Mouse (Mus musculus): Measurements from ENCODE around the gene Gm11027. TPM values are rescaled to one million over a fixed set of nuclear protein-coding genes. Genes with fewer than 3 reads are reported as not detected.

Gene Gm11027
- polyA plus RNA-seq, 1 experiment from 2014 or later = not detected

DNA sequence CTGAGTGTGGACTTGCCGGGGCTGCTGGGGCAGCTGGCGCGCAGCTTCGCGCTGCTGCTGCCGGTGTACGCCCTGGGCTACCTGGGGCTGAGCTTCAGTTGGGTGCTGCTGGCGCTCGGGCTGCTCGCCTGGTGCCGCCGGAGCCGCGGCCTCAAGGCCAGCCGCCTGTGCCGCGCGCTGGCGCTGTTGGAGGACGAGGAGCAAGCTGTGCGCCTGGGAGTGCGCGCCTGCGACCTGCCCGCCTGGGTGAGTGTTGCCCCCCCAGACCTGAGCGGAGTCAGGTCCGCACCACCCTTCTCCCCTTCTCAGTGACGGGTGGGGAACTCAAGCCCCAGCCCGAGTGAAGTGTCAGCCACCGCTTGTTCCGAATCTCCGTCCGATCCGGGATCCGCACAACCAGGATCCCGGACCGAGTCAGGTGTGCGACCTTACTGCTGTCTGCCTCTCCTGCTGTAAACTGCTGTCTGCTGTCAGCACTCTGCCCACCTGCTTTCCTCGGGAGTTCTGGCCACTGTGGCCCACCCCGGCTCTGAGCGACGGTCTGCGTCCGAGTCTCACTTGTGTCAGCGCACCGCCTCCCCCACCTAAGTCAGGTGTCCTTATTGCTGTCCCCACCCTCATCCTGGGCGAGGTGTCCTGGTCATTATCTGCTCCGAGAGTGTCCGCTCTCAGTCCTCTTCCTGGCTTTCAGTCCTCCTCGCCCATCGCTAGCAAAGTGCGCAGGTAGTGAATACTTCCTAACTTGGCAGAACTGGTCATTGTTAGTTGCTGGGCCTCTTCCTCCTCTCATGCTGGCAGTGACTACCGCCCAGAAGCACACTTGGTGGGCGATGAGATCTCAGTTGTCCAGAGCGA is 6.5 kb downstream of the Gm11027 start:
- no peaks in the 10 kb centered on the region for H3K9me3 ChIP-seq (replicated peaks; ENCODE audit: control insufficient read depth, low read length)

DNA sequence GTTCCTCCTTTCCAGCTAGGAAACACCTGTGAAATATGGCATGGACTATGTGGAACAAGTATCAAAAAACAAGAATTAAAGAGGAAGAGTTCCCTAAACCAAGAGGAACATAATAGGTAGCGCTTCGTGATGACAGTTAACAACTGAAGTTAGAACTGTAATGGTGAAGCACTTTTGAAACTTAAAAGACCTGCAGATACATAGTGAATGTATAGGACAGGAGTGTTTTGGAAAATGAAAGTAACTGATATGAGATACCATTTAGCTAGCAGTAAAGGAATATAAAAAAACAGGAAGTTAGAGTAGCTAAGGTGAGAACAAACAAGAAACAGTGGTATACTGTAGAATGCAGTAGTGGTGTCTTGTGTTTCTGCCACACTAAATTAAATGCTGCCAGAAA is 7.7 kb downstream of the Gm11027 start:
- 96% methylated on average over 2 of the region's 2 CpGs for whole genome bisulfite sequencing (ENCODE audit: insufficient replicate concordance)
- Histone ChIP-seq H3K4me3 (ENCODE audit: low read depth, low read length) (no peak overlapping the region), H3K4me2 (no peak overlapping the region)

More for the DNA sequence above, 6.5 kb downstream of the Gm11027 start:
- peak; percentile 0; the same call in 1 of the 2 replicates for ATAC-seq (replicated peaks; ENCODE audit: insufficient number of reproducible peaks, low FRiP score, low TSS enrichment)
- Histone ChIP-seq H3K4me3 (ENCODE audit: low read depth, low read length) (peak overlapping the region; percentile 93), H3K9ac (ENCODE audit: low read depth, low read length) (peak overlapping the region; percentile 97), H3K4me2 (peak overlapping the region; percentile 91), H3K27me3 (ENCODE audit: control insufficient read depth, insufficient read depth, low read length) (0 out of 2 replicates have a peak, but pooled peaks cover 1% of the 10 kb centered on the region), H3K4me1 (ENCODE audit: control insufficient read depth, insufficient read depth, low read length) (no peaks in the 10 kb centered on the region), H3K36me3 (ENCODE audit: control insufficient read depth, insufficient read depth, low read length) (no peaks in the 10 kb centered on the region), H3K27ac (ENCODE audit: low read depth, low read length) (peak overlapping the region; percentile 98)
- WGBS (ENCODE audit: insufficient replicate concordance) = under 1% methylated on average over 52 of the region's 55 CpGs

DNA sequence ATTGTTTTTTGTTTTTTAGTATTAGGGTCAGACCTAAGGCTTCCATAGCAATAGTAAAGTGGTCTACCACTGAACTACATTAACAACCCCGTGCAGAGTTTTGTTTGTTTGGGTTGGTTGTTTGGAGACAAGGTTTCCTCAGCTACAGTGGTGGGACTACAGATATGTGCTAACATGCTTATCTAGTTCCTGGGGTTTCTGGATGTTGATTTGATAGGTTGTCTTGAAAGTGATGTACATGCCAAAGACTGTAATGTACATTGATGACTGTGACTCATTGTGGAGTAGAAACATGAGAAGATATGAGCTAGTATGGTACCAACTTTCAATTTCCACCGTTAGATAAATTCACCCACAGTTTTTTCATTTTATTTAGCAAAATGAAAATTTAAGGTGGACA is 8.3 kb downstream of the Gm11027 start:
- no peak for ATAC-seq (replicated peaks; ENCODE audit: insufficient number of reproducible peaks, low FRiP score, low TSS enrichment)
- Histone ChIP-seq H3K4me1 (ENCODE audit: control insufficient read depth, insufficient read depth, low read length) (no peaks in the 10 kb centered on the region), H3K27ac (ENCODE audit: low read depth, low read length) (no peak overlapping the region), H3K27me3 (ENCODE audit: control insufficient read depth, insufficient read depth, low read length) (no peaks in the 10 kb centered on the region), H3K9ac (ENCODE audit: low read depth, low read length) (no peak overlapping the region), H3K36me3 (ENCODE audit: control insufficient read depth, insufficient read depth, low read length) (no peaks in the 10 kb centered on the region), H3K4me2 (no peak overlapping the region), H3K9me3 (replicated peaks; ENCODE audit: control insufficient read depth, low read length) (no peaks in the 10 kb centered on the region), H3K4me3 (ENCODE audit: low read depth, low read length) (no peak overlapping the region)
- WGBS (ENCODE audit: insufficient replicate concordance) = 61% methylated on average over 2 of the region's 2 CpGs

More for the DNA sequence above, 7.7 kb downstream of the Gm11027 start:
- no peak for ATAC-seq (replicated peaks; ENCODE audit: insufficient number of reproducible peaks, low FRiP score, low TSS enrichment)
- Histone ChIP-seq H3K27me3 (ENCODE audit: control insufficient read depth, insufficient read depth, low read length) (no peaks in the 10 kb centered on the region), H3K9ac (ENCODE audit: low read depth, low read length) (no peak overlapping the region), H3K4me1 (ENCODE audit: control insufficient read depth, insufficient read depth, low read length) (no peaks in the 10 kb centered on the region), H3K9me3 (replicated peaks; ENCODE audit: control insufficient read depth, low read length) (no peaks in the 10 kb centered on the region), H3K27ac (ENCODE audit: low read depth, low read length) (no peak overlapping the region), H3K36me3 (ENCODE audit: control insufficient read depth, insufficient read depth, low read length) (no peaks in the 10 kb centered on the region)

DNA sequence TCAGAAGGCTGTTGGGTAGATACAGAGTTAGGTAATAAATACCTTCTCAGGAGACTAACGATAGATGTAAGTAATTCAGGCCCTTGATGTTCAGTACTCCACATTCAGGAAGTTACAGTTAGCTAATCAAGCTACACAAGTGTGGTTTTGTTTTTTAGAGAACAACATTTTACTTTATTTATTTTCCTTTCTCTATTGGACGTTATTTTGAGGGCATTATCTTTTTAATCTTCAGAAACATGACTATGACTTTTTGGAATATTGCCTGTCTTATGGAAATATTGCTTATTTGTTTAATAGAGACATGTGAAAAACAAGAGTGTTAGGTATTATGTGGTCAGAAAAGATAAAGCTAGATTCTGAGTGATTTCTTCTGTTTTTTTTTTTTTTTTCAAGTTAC is 18.0 kb downstream of the Gm11027 start:
- Histone ChIP-seq H3K4me3 (ENCODE audit: low read depth, low read length) (no peak overlapping the region), H3K36me3 (ENCODE audit: control insufficient read depth, insufficient read depth, low read length) (no peaks in the 10 kb centered on the region), H3K27me3 (ENCODE audit: control insufficient read depth, insufficient read depth, low read length) (no peaks in the 10 kb centered on the region), H3K4me1 (ENCODE audit: control insufficient read depth, insufficient read depth, low read length) (no peaks in the 10 kb centered on the region), H3K9ac (ENCODE audit: low read depth, low read length) (no peak overlapping the region), H3K4me2 (no peak overlapping the region), H3K9me3 (replicated peaks; ENCODE audit: control insufficient read depth, low read length) (no peaks in the 10 kb centered on the region), H3K27ac (ENCODE audit: low read depth, low read length) (no peak overlapping the region)
- 67% methylated on average over 2 of the region's 2 CpGs for WGBS (ENCODE audit: insufficient replicate concordance)
- ATAC-seq (replicated peaks; ENCODE audit: insufficient number of reproducible peaks, low FRiP score, low TSS enrichment) = no peak

DNA sequence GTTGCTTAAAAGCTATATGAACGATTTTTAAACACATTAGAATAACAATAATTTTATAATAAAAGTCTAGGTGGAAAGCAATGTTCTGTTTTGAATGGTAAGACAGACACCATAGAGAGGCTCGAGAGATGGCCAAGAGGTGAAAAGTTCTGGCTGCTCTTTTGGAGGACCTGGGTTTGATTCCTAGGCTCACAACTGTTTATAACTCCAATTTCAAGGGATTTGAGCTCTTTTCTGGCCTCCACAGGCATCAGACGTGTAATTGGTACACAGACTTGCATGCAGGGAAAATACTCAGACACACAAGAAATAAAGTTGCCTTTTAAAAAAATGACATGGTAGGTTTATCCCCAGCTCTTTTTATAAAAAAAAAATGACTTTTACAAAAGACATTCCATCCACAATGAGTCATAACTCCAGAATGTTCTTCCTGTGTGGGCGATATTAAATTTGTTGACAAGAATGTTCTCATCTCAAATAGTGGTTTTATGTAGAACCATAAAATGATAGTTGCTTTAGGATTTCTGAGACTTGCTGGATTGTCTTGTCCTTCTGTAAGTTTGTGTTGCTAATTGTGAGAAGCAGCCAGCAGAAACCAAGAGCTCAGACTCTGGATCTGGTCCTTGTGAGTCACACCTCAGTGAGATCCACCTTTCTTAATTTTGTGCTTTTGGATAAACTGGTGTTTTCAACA is 18.6 kb downstream of the Gm11027 start:
- Histone ChIP-seq H3K36me3 (ENCODE audit: control insufficient read depth, insufficient read depth, low read length) (no peaks in the 10 kb centered on the region), H3K4me3 (ENCODE audit: low read depth, low read length) (no peak overlapping the region), H3K27ac (ENCODE audit: low read depth, low read length) (no peak overlapping the region), H3K9ac (ENCODE audit: low read depth, low read length) (no peak overlapping the region), H3K27me3 (ENCODE audit: control insufficient read depth, insufficient read depth, low read length) (no peaks in the 10 kb centered on the region), H3K9me3 (replicated peaks; ENCODE audit: control insufficient read depth, low read length) (no peaks in the 10 kb centered on the region), H3K4me1 (ENCODE audit: control insufficient read depth, insufficient read depth, low read length) (no peaks in the 10 kb centered on the region), H3K4me2 (no peak overlapping the region)
- no peak for ATAC-seq (replicated peaks; ENCODE audit: insufficient number of reproducible peaks, low FRiP score, low TSS enrichment)
- 78% methylated on average over 4 of the region's 4 CpGs for WGBS (ENCODE audit: insufficient replicate concordance)

DNA sequence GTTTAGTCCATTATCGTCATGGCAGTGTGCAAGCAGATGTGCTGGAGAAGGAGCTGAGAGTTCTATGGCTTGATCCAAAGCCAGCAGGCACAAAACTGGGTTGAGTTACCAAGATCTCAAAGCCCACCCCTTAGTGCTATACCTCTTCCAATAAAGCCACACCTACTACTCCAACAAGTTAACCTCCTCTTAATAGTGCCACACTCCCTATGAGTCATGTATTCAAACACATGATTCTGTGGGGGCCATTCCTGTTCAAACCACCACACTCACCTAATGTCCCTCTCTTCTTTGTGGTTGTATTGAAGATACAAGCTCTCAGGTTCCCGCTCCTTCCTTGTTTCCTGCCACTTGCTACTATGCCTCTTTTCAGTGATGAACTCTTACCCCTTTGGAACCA is 24.7 kb downstream of the Gm11027 start:
- Histone ChIP-seq H3K4me1 (ENCODE audit: control insufficient read depth, insufficient read depth, low read length) (no peaks in the 10 kb centered on the region), H3K36me3 (ENCODE audit: control insufficient read depth, insufficient read depth, low read length) (no peaks in the 10 kb centered on the region), H3K9me3 (replicated peaks; ENCODE audit: control insufficient read depth, low read length) (no peaks in the 10 kb centered on the region), H3K4me3 (ENCODE audit: low read depth, low read length) (no peak overlapping the region), H3K4me2 (no peak overlapping the region), H3K27me3 (ENCODE audit: control insufficient read depth, insufficient read depth, low read length) (no peaks in the 10 kb centered on the region), H3K9ac (ENCODE audit: low read depth, low read length) (no peak overlapping the region), H3K27ac (ENCODE audit: low read depth, low read length) (no peak overlapping the region)
- ATAC-seq (replicated peaks; ENCODE audit: insufficient number of reproducible peaks, low FRiP score, low TSS enrichment) = no peak
- WGBS (ENCODE audit: insufficient replicate concordance) = 86% methylated on average over 2 of the region's 2 CpGs

DNA sequence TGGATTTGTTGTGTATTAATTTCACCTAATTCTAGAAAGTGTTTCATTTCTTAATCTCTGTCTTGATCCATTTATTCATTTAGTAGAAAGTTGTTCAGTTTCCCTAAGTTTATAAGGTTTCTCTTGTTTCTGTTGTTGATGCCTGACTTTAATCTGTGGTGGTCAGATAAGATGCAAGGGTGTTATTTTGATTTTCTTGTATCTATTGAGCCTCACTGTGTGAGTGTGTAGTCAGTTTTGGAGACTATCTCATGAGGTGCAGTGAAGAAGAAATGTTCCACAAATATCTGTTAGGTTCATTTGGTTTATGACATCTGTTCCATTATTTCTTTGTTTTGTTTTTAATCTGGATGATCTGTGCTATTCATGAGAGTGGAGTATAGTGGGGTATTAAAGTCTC is 27.0 kb downstream of the Gm11027 start:
- H3K9me3 ChIP-seq (replicated peaks; ENCODE audit: control insufficient read depth, low read length) = no peaks in the 10 kb centered on the region
- no peak overlapping the region for H3K9ac ChIP-seq (ENCODE audit: low read depth, low read length)
- no peak overlapping the region for H3K27ac ChIP-seq (ENCODE audit: low read depth, low read length)
- no peak overlapping the region for H3K4me3 ChIP-seq (ENCODE audit: low read depth, low read length)
- no peak for ATAC-seq (replicated peaks; ENCODE audit: insufficient number of reproducible peaks, low FRiP score, low TSS enrichment)
- no peaks in the 10 kb centered on the region for H3K36me3 ChIP-seq (ENCODE audit: control insufficient read depth, insufficient read depth, low read length)
- no peaks in the 10 kb centered on the region for H3K27me3 ChIP-seq (ENCODE audit: control insufficient read depth, insufficient read depth, low read length)
- no peak overlapping the region for H3K4me2 ChIP-seq
- no peaks in the 10 kb centered on the region for H3K4me1 ChIP-seq (ENCODE audit: control insufficient read depth, insufficient read depth, low read length)

DNA sequence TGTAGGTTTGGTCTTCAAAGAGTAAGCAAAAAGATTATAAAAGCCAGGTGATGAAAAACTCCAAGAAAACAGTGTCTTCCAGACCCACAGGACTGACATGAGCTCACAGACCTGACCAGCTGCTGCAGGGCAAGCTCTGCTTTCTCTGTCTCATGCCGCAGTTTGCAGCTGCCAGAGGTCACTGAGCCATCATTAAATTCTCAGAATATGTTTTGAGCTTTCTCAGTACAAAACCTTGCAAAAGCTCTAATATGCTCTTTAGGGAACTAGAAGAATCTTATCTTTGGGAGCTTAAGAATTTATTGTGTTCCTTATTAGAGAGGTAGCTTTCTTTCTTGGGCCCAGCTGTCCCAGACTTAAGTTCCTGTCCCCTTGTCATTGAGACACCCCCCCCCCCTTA is 30.9 kb downstream of the Gm11027 start:
- Histone ChIP-seq H3K9ac (ENCODE audit: low read depth, low read length) (no peak overlapping the region), H3K9me3 (replicated peaks; ENCODE audit: control insufficient read depth, low read length) (no peaks in the 10 kb centered on the region), H3K27me3 (ENCODE audit: control insufficient read depth, insufficient read depth, low read length) (no peaks in the 10 kb centered on the region), H3K36me3 (ENCODE audit: control insufficient read depth, insufficient read depth, low read length) (no peaks in the 10 kb centered on the region), H3K4me1 (ENCODE audit: control insufficient read depth, insufficient read depth, low read length) (no peaks in the 10 kb centered on the region), H3K4me3 (ENCODE audit: low read depth, low read length) (no peak overlapping the region), H3K27ac (ENCODE audit: low read depth, low read length) (no peak overlapping the region), H3K4me2 (no peak overlapping the region)
- WGBS (ENCODE audit: insufficient replicate concordance) = 72% methylated on average over 1 of the region's 1 CpGs
- ATAC-seq (replicated peaks; ENCODE audit: insufficient number of reproducible peaks, low FRiP score, low TSS enrichment) = no peak
